Mouse (Mus musculus) frontal cortex, adult (tissue): ENCODE measurements at regions not wholly inside any gene's neighbourhood (a gene's known extent, or its start where the extent isn't known, plus 50 kb on each side); places are given as distances from the start of the nearest gene placed in this dataset.

ENCODE experiments used
- ATAC-seq: cut with Nextera tagmentation; 2 replicates; pipeline ENCODE4 v1.9.2; 2017; ENCODE audit warnings: mild to moderate bottlenecking, moderate library complexity, mixed read lengths; ENCODE audit not compliant: low TSS enrichment

GRCm38 (mm10) chr9:92856410-92857083, 314.5 kb downstream of the Plod2 start:
- no peak for ATAC-seq

GRCm38 (mm10) chr9:92865822-92866221, 323.8 kb downstream of the Plod2 start:
- ATAC-seq = no peak

GRCm38 (mm10) chr9:92878589-92878988, 336.6 kb downstream of the Plod2 start:
- ATAC-seq = peak; percentile 79

GRCm38 (mm10) chr9:92879812-92880211, 337.8 kb downstream of the Plod2 start:
- no peak for ATAC-seq

GRCm38 (mm10) chr9:92882251-92882832, 340.3 kb downstream of the Plod2 start:
- no peak; the same call in 1 of the 2 replicates for ATAC-seq

GRCm38 (mm10) chr9:92890063-92890462, 348.0 kb downstream of the Plod2 start:
- no peak for ATAC-seq

- ATAC-seq = peak; percentile 95
These were observed 357.7 kb downstream of the Plod2 start for GRCm38 (mm10) chr9:92899733-92900132.

GRCm38 (mm10) chr9:92907102-92907501, 365.1 kb downstream of the Plod2 start:
- no peak for ATAC-seq

- ATAC-seq = peak; percentile 97
These were observed 377.4 kb downstream of the Plod2 start for GRCm38 (mm10) chr9:92919396-92919795.

GRCm38 (mm10) chr9:92930231-92930966, 388.4 kb downstream of the Plod2 start:
- peak; percentile 74 for ATAC-seq

- ATAC-seq = peak; percentile 95
These were observed 395.8 kb downstream of the Plod2 start for GRCm38 (mm10) chr9:92937802-92938201.

- ATAC-seq = no peak
These were observed 408.1 kb downstream of the Plod2 start for GRCm38 (mm10) chr9:92950092-92950491.

- no peak for ATAC-seq
These were observed 421.3 kb downstream of the Plod2 start for GRCm38 (mm10) chr9:92963275-92963674.

- no peak for ATAC-seq
These were observed 449.7 kb downstream of the Plod2 start for GRCm38 (mm10) chr9:92991759-92992158.

- no peak for ATAC-seq
These were observed 454.1 kb downstream of the Plod2 start for GRCm38 (mm10) chr9:92996156-92996555.

GRCm38 (mm10) chr9:93005182-93005953, 463.3 kb downstream of the Plod2 start:
- ATAC-seq = no peak

GRCm38 (mm10) chr9:93008511-93009302, 466.7 kb downstream of the Plod2 start:
- peak; percentile 65 for ATAC-seq

GRCm38 (mm10) chr9:93044298-93044912, 502.4 kb downstream of the Plod2 start:
- peak; percentile 90 for ATAC-seq

GRCm38 (mm10) chr9:93072140-93072539, 530.1 kb downstream of the Plod2 start:
- ATAC-seq = no peak

GRCm38 (mm10) chr9:93083114-93083513, 541.1 kb downstream of the Plod2 start:
- ATAC-seq = peak; percentile 83
